Mouse (Mus musculus) right cerebral cortex, postnatal 4 days (tissue): ENCODE results near the gene Rims1.

Experiments used
- DNase-seq: peaks from one replicate; pipeline ENCODE4 v3.0.0-alpha.2; 2022

The Rims1 gene

GRCm38 (mm10) chr1:22546273-22546672 is 259.5 kb downstream of the Rims1 start:
- DNase-seq = no peak

- no peak for DNase-seq
These were observed 267.7 kb downstream of the Rims1 start for GRCm38 (mm10) chr1:22538129-22538528.

GRCm38 (mm10) chr1:22536776-22537175 is 269.0 kb downstream of the Rims1 start:
- DNase-seq = no peak

GRCm38 (mm10) chr1:22535049-22535448 is 270.7 kb downstream of the Rims1 start:
- DNase-seq = no peak

GRCm38 (mm10) chr1:22533146-22534096 is 272.4 kb downstream of the Rims1 start:
- peak; percentile 55 for DNase-seq

GRCm38 (mm10) chr1:22515103-22515502 is 290.7 kb downstream of the Rims1 start:
- no peak for DNase-seq

- no peak for DNase-seq
These were observed 293.4 kb downstream of the Rims1 start for GRCm38 (mm10) chr1:22512421-22512820.

GRCm38 (mm10) chr1:22511614-22512013 is 294.2 kb downstream of the Rims1 start:
- no peak for DNase-seq

- DNase-seq = no peak
These were observed 296.8 kb downstream of the Rims1 start for GRCm38 (mm10) chr1:22508735-22509615.

GRCm38 (mm10) chr1:22487270-22487864 is 318.4 kb downstream of the Rims1 start:
- no peak for DNase-seq

GRCm38 (mm10) chr1:22476220-22476619 is 329.6 kb downstream of the Rims1 start:
- DNase-seq = no peak

GRCm38 (mm10) chr1:22467033-22467432 is 338.8 kb downstream of the Rims1 start:
- no peak for DNase-seq

GRCm38 (mm10) chr1:22466597-22466996 is 339.2 kb downstream of the Rims1 start:
- no peak for DNase-seq

GRCm38 (mm10) chr1:22424020-22424419 is 381.8 kb downstream of the Rims1 start:
- DNase-seq = no peak

GRCm38 (mm10) chr1:22422102-22422501 is 383.7 kb downstream of the Rims1 start:
- no peak for DNase-seq

- no peak for DNase-seq
These were observed 395.6 kb downstream of the Rims1 start for GRCm38 (mm10) chr1:22410173-22410572.

GRCm38 (mm10) chr1:22386361-22386760 is 419.4 kb downstream of the Rims1 start:
- peak; percentile 30 for DNase-seq

GRCm38 (mm10) chr1:22377652-22378051 is 428.1 kb downstream of the Rims1 start:
- no peak for DNase-seq

- no peak for DNase-seq
These were observed 428.7 kb downstream of the Rims1 start for GRCm38 (mm10) chr1:22377062-22377461.

- DNase-seq = no peak
These were observed 449.6 kb downstream of the Rims1 start for GRCm38 (mm10) chr1:22356209-22356608.

- no peak for DNase-seq
These were observed 452.1 kb downstream of the Rims1 start for GRCm38 (mm10) chr1:22353687-22354086.

GRCm38 (mm10) chr1:22338914-22339313 is 466.9 kb downstream of the Rims1 start:
- DNase-seq = no peak
